Mouse (Mus musculus) liver, adult 2 months (tissue): Measurements from ENCODE around the gene Scgb2b2. TPM values are rescaled to one million over a fixed set of nuclear protein-coding genes. Genes with fewer than 3 reads are reported as not detected.

Experiments
- DNase-seq: peaks from one replicate; pipeline ENCODE4 v3.0.0-alpha.2; 2011; ENCODE audit warnings: low read depth, low spot score; ENCODE audit errors: extremely low read depth
- H3K27ac ChIP-seq: fragments of 200-500 bp; replicated peaks from 2 replicates; pipeline ENCODE4 v1.5.1; 2012; ENCODE audit warnings: low read depth, mild to moderate bottlenecking, control low read depth, inconsistent platforms, low read length; ENCODE audit not compliant: insufficient read depth
- H3K27me3 ChIP-seq: fragments of 200-500 bp; 2 replicates; pipeline ENCODE4 v1.6.1; 2012; ENCODE audit warnings: mild to moderate bottlenecking, moderate library complexity, low read length, inconsistent platforms; ENCODE audit not compliant: control insufficient read depth, insufficient read depth
- H3K36me3 ChIP-seq: fragments of 200-500 bp; 2 replicates; pipeline ENCODE4 v1.6.1; 2012; ENCODE audit warnings: low read length, inconsistent platforms; ENCODE audit not compliant: control insufficient read depth, insufficient read depth
- H3K4me1 ChIP-seq: fragments of 200-500 bp; 2 replicates; pipeline ENCODE4 v1.6.1; 2011; ENCODE audit warnings: low read length; ENCODE audit not compliant: control insufficient read depth, insufficient read depth
- H3K4me3 ChIP-seq: fragments of 200-500 bp; 2 replicates; pipeline ENCODE4 v1.5.1; 2011; ENCODE audit warnings: low read depth, mild to moderate bottlenecking, control low read depth, low read length, moderate library complexity; ENCODE audit not compliant: insufficient read depth
- H3K79me2 ChIP-seq: fragments of 200-500 bp; 2 replicates; pipeline ENCODE4 v1.6.1; 2012; ENCODE audit warnings: inconsistent platforms, mild to moderate bottlenecking, low read length, moderate library complexity; ENCODE audit not compliant: control insufficient read depth, insufficient read depth
- H3K9ac ChIP-seq: fragments of 200-500 bp; 2 replicates; pipeline ENCODE4 v1.6.1; 2012; ENCODE audit warnings: low read depth, mild to moderate bottlenecking, control low read depth, inconsistent platforms, low read length
- CTCF ChIP-seq: fragments of 200-500 bp; IDR thresholded peaks from 2 replicates; pipeline ENCODE4 v1.5.1; 2011; ENCODE audit warnings: low read depth, low read length, control low read depth
- POLR2A ChIP-seq: fragments of 200-500 bp; IDR thresholded peaks from 2 replicates; pipeline ENCODE4 v1.6.1; 2011; ENCODE audit warnings: low read length, control low read depth; ENCODE audit not compliant: insufficient read depth; ENCODE audit errors: extremely low read depth
- WGBS: fragments of 180-500 bp; shearing (Covaris S2); methylation state at CpG from one replicate; pipeline ENCODE4 v1.1.7; 2018; 5-methylcytosine and 5-hydroxymethylcytosine counted together
- polyA plus RNA-seq: library from polyadenylated mRNA; depleted of rRNA; stranded (reverse); fragments of >200 nt; gene quantifications from 2 replicates; pipeline ENCODE4 v1.2.3, GENCODE M21; 2012; rRNA removed
- total RNA-seq: library from RNA; depleted of rRNA; stranded (reverse); fragments of >200 nt; gene quantifications from 2 replicates; pipeline ENCODE4 v1.2.3, GENCODE M21; 2014; rRNA removed

Gene Scgb2b2
- total RNA-seq = not detected in 2 replicates
- not detected in 2 replicates for polyA plus RNA-seq

- H3K4me3 ChIP-seq = no peak within 1 kb of the TSS
- TF ChIP-seq POLR2A (no peak), CTCF (no peak)
- no peaks in the 10 kb centered on the region for H3K4me1 ChIP-seq
- H3K9ac ChIP-seq = no peak within 1 kb of the TSS
- H3K79me2 ChIP-seq = no peaks in the 10 kb centered on the region
- no peaks in the 10 kb centered on the region for H3K36me3 ChIP-seq
- DNase-seq = no peak
- no peak within 1 kb of the TSS for H3K27ac ChIP-seq
- WGBS = 75% methylated on average over 5 of the region's 5 CpGs
- H3K27me3 ChIP-seq = no peaks in the 10 kb centered on the region
Observed at GRCm38 (mm10) chr7:31290208-31290607, at the start of gene Scgb2b2. Scgb2b2 (plus strand) TSS chr7:31290508.

- Histone ChIP-seq H3K27ac (no peak within 1 kb of the TSS), H3K4me1 (no peaks in the 10 kb centered on the region), H3K4me3 (no peak within 1 kb of the TSS), H3K36me3 (no peaks in the 10 kb centered on the region), H3K27me3 (no peaks in the 10 kb centered on the region), H3K79me2 (no peaks in the 10 kb centered on the region), H3K9ac (no peak within 1 kb of the TSS)
- WGBS = 74% methylated on average over 3 of the region's 3 CpGs
- TF ChIP-seq POLR2A (no peak), CTCF (no peak)
- DNase-seq = no peak
Observed at GRCm38 (mm10) chr7:31291721-31292120, 1.4 kb downstream of the Scgb2b2 start, which contains the start of gene Scgb1b2. Scgb1b2 (minus strand) TSS chr7:31291821.

Other genes with a start within 250 kb of the Scgb2b2 start
- gene Fxyd5, start 248.0 kb upstream of the Scgb2b2 start, total RNA-seq = 3.6 and 3.8 TPM in 2 replicates
- 5.4 and 7.8 TPM in 2 replicates for gene Fxyd5, start 248.0 kb upstream of the Scgb2b2 start, polyA plus RNA-seq
- gene Fxyd7, start 239.0 kb upstream of the Scgb2b2 start, total RNA-seq = 0.47 TPM in 1 of 2 replicates, not detected in the other
- gene Fxyd7, start 239.0 kb upstream of the Scgb2b2 start, polyA plus RNA-seq = 0.40 and 0.92 TPM in 2 replicates
- 127 and 154 TPM in 2 replicates for gene Fxyd1, start 233.3 kb upstream of the Scgb2b2 start, total RNA-seq
- gene Fxyd1, start 233.3 kb upstream of the Scgb2b2 start, polyA plus RNA-seq = 1,507 and 1,555 TPM in 2 replicates
- gene Lgi4, start 231.2 kb upstream of the Scgb2b2 start, total RNA-seq = 0.07 and 0.18 TPM in 2 replicates
- gene Lgi4, start 231.2 kb upstream of the Scgb2b2 start, polyA plus RNA-seq = 0.04 and 0.09 TPM in 2 replicates
- gene Fxyd3, start 213.8 kb upstream of the Scgb2b2 start, total RNA-seq = 0.27 and 0.46 TPM in 2 replicates
- 0.50 and 0.83 TPM in 2 replicates for gene Fxyd3, start 213.8 kb upstream of the Scgb2b2 start, polyA plus RNA-seq
- 282 and 327 TPM in 2 replicates for gene Hpn, start 175.2 kb upstream of the Scgb2b2 start, total RNA-seq
- gene Hpn, start 175.2 kb upstream of the Scgb2b2 start, polyA plus RNA-seq = 883 and 920 TPM in 2 replicates
- 2.4 and 3.5 TPM in 2 replicates for gene Scn1b, start 163.5 kb upstream of the Scgb2b2 start, total RNA-seq
- gene Scn1b, start 163.5 kb upstream of the Scgb2b2 start, polyA plus RNA-seq = 4.4 and 7.1 TPM in 2 replicates
- 5.1 and 6.6 TPM in 2 replicates for gene Gramd1a, start 134.6 kb upstream of the Scgb2b2 start, total RNA-seq
- 17.0 and 33.0 TPM in 2 replicates for gene Gramd1a, start 134.6 kb upstream of the Scgb2b2 start, polyA plus RNA-seq
- not detected in 2 replicates for gene Scgb1b2, start 1.3 kb downstream of the Scgb2b2 start, total RNA-seq
- not detected in 2 replicates for gene Scgb1b2, start 1.3 kb downstream of the Scgb2b2 start, polyA plus RNA-seq
- gene Scgb2b3, start 71.6 kb downstream of the Scgb2b2 start, total RNA-seq = not detected in 2 replicates
- not detected in 2 replicates for gene Scgb2b3, start 71.6 kb downstream of the Scgb2b2 start, polyA plus RNA-seq
- not detected in 2 replicates for gene Scgb1b3, start 85.1 kb downstream of the Scgb2b2 start, total RNA-seq
- not detected in 2 replicates for gene Scgb1b3, start 85.1 kb downstream of the Scgb2b2 start, polyA plus RNA-seq